Mouse (Mus musculus) NIH3T3 (cell line): ENCODE measurements at regions not wholly inside any gene's neighbourhood (a gene's known extent, or its start where the extent isn't known, plus 50 kb on each side); places are given as distances from the start of the nearest gene placed in this dataset.

ENCODE experiments used
- DNase-seq: peaks from one replicate; pipeline ENCODE4 v3.0.0-alpha.2; 2012; ENCODE audit warnings: low read depth

DNA sequence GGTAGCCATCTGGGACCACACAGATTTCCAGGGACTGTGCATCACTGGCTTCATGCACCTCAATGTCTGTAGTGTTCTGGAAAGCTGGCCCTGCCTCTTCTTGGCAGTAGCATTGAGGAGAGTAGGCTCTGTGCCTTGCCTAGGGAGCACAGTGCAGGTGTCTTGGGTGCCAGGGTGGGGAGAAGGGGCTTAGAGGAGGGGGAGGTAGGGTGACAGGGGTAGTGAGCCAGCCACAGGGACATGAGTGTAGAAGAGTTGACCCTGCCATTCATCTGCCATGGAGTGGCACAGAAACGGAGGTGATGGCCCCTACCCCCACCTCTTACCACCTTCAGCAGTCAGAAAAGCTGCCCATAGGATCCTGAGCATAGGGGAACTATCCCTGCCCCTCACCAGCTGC is 235.4 kb upstream of the Gli3 start:
- no peak for DNase-seq
